Mouse (Mus musculus): Measurements from ENCODE around the gene Cnpy1.
A peak's percentile ranks its signal among the peaks of the same experiment; 100 is the strongest.

The Cnpy1 gene

GRCm38 (mm10) chr5:28239829-28240228, 5.8 kb downstream of the Cnpy1 start:
- DNase-seq (ENCODE audit: low spot score): no peak

GRCm38 (mm10) chr5:28238876-28239275, 6.7 kb downstream of the Cnpy1 start:
- no peak for DNase-seq (ENCODE audit: low spot score)

- DNase-seq (ENCODE audit: low spot score): peak; percentile 74
These were observed 7.5 kb downstream of the Cnpy1 start for GRCm38 (mm10) chr5:28238152-28238551.

- DNase-seq (ENCODE audit: low spot score): no peak
These were observed 7.9 kb downstream of the Cnpy1 start for GRCm38 (mm10) chr5:28237715-28238114.

- peak; percentile 23 for DNase-seq (ENCODE audit: low spot score)
These were observed 8.6 kb downstream of the Cnpy1 start for GRCm38 (mm10) chr5:28237055-28237454.

GRCm38 (mm10) chr5:28236098-28236497, 9.5 kb downstream of the Cnpy1 start:
- DNase-seq (ENCODE audit: low spot score): peak; percentile 67

- no peak for DNase-seq (ENCODE audit: low spot score)
These were observed 13.5 kb downstream of the Cnpy1 start for GRCm38 (mm10) chr5:28232101-28232500.

- DNase-seq (ENCODE audit: low spot score): no peak
These were observed 26.0 kb downstream of the Cnpy1 start for GRCm38 (mm10) chr5:28219596-28219995.

GRCm38 (mm10) chr5:28213441-28213840, 32.2 kb downstream of the Cnpy1 start:
- DNase-seq (ENCODE audit: low spot score): no peak

- DNase-seq (ENCODE audit: low spot score): peak; percentile 70
These were observed 33.8 kb downstream of the Cnpy1 start for GRCm38 (mm10) chr5:28211651-28212310.

GRCm38 (mm10) chr5:28210591-28211550, 34.7 kb downstream of the Cnpy1 start:
- peak; percentile 56 for DNase-seq (ENCODE audit: low spot score)

- peak; percentile 79 for DNase-seq (ENCODE audit: low spot score)
These were observed 35.8 kb downstream of the Cnpy1 start for GRCm38 (mm10) chr5:28209549-28210431.

GRCm38 (mm10) chr5:28208726-28209520, 36.7 kb downstream of the Cnpy1 start:
- DNase-seq (ENCODE audit: low spot score): peak; percentile 41

- DNase-seq (ENCODE audit: low spot score): no peak
These were observed 38.6 kb downstream of the Cnpy1 start for GRCm38 (mm10) chr5:28207043-28207442.

- no peak for DNase-seq (ENCODE audit: low spot score)
These were observed 39.2 kb downstream of the Cnpy1 start for GRCm38 (mm10) chr5:28206448-28206847.

GRCm38 (mm10) chr5:28204678-28205077, 40.9 kb downstream of the Cnpy1 start:
- no peak for DNase-seq (ENCODE audit: low spot score)

- DNase-seq (ENCODE audit: low spot score): no peak
These were observed 42.5 kb downstream of the Cnpy1 start for GRCm38 (mm10) chr5:28203086-28203485.

- no peak for DNase-seq (ENCODE audit: low spot score)
These were observed 46.3 kb downstream of the Cnpy1 start for GRCm38 (mm10) chr5:28199089-28199873.

- no peak for DNase-seq (ENCODE audit: low spot score)
These were observed 50.1 kb downstream of the Cnpy1 start for GRCm38 (mm10) chr5:28195473-28195872.

- no peak for DNase-seq (ENCODE audit: low spot score)
These were observed 53.5 kb downstream of the Cnpy1 start for GRCm38 (mm10) chr5:28192099-28192454.

Data from embryo, embryonic 10.5 days (tissue).